Mouse (Mus musculus) G1E-ER4 (cell line): ENCODE data around the gene Nop2. TPM values are rescaled to one million over a fixed set of nuclear protein-coding genes. Genes with fewer than 3 reads are reported as not detected.

Experiments
- GATA1 ChIP-seq: IDR thresholded peaks from one replicate; pipeline ENCODE4 v1.8.0; 2012; ENCODE audit warnings: low read length, inconsistent platforms
- polyA plus RNA-seq: library from polyadenylated mRNA; stranded (reverse); fragments of >175 nt; gene quantifications from 2 replicates; pipeline ENCODE4 v1.2.3, GENCODE M21; 2012

Gene Nop2
- polyA plus RNA-seq, 1 experiment, result 49.3 TPM

GRCm38 (mm10) chr6:125158944-125159492 is 27.3 kb downstream of the Nop2 start:
- no peak for TF ChIP-seq GATA1

- no peak for TF ChIP-seq GATA1
These were observed 28.3 kb downstream of the Nop2 start for GRCm38 (mm10) chr6:125159773-125160557.

GRCm38 (mm10) chr6:125160558-125160853 is 28.8 kb downstream of the Nop2 start:
- no peak for TF ChIP-seq GATA1

- TF ChIP-seq GATA1, result no peak
These were observed 29.4 kb downstream of the Nop2 start for GRCm38 (mm10) chr6:125160854-125161760.

- TF ChIP-seq GATA1, result no peak
These were observed 32.3 kb downstream of the Nop2 start for GRCm38 (mm10) chr6:125163801-125164657.

GRCm38 (mm10) chr6:125164672-125165327 is 33.1 kb downstream of the Nop2 start:
- no peak for TF ChIP-seq GATA1

- TF ChIP-seq GATA1, result no peak
These were observed 33.7 kb downstream of the Nop2 start for GRCm38 (mm10) chr6:125165328-125165891.

- TF ChIP-seq GATA1, result no peak
These were observed 34.5 kb downstream of the Nop2 start, which contains the start of gene Gapdh for GRCm38 (mm10) chr6:125166051-125166751. Gene Gapdh, minus strand, starts transcription at chr6:125166467.

- no peak for TF ChIP-seq GATA1
These were observed 35.3 kb downstream of the Nop2 start for GRCm38 (mm10) chr6:125166861-125167650.

GRCm38 (mm10) chr6:125168086-125168485 is 36.4 kb downstream of the Nop2 start:
- TF ChIP-seq GATA1, result no peak

- no peak for TF ChIP-seq GATA1
These were observed 38.5 kb downstream of the Nop2 start for GRCm38 (mm10) chr6:125170194-125170593.

GRCm38 (mm10) chr6:125172474-125172873 is 40.8 kb downstream of the Nop2 start:
- TF ChIP-seq GATA1, result no peak

GRCm38 (mm10) chr6:125173256-125173655 is 41.5 kb downstream of the Nop2 start:
- no peak for TF ChIP-seq GATA1
